Mouse (Mus musculus): Measurements from ENCODE around the gene Tgfb1i1.

Tgfb1i1 gene

GRCm38 (mm10) chr7:128284047-128284446 is 37.4 kb downstream of the Tgfb1i1 start:
- no peak for ATAC-seq (ENCODE audit: insufficient number of reproducible peaks, low FRiP score, low TSS enrichment)

DNA sequence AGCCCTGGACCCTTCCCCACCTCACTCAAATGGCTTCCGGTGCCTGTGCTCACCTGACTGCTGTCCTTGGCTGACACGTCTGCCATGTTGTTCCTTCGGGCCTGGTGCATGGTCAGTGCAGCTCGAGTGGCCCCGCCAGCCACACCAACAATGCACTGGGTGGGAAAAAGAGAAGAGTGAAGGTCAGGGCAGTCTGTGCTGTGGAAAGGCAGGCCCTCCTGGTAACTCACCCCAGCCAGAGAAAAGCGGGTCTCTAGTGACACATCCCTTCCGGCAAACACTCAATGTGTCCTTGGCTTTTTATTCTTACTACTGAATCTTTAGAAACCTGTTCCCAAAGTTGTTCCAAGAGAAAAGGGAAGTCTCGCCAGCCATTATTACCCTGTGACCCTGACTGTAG is 38.4 kb downstream of the Tgfb1i1 start:
- no peak for ATAC-seq (ENCODE audit: insufficient number of reproducible peaks, low FRiP score, low TSS enrichment)

DNA sequence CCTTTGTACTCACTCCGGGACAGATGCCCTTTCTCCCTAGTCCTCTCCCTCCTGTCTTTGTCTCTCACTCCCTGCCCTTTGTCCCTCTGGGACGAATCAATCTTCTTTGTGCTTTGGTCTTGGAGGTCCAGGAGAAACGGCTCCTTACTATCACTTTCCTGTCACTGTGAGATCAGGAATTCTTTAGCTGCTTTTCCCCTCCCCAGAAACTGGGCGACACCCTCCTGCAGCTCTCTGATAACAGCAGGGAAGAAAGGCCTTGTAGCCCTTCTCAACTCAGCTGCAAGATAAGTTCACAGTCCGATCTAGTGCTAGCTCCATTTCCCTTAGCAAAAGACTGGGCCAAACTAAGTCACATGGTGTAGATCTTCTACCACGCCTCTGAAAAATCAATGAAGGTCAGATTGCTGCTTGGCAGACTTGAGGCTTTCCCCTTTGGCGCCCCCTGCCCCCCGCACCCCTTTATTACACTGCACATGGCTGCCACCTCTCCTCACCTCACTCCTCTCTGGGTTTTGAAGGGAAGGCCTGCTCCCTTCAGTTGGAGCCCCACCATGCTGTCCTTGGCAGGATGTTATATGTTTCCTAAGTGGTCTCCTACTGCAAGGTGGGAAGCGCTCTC is 42.4 kb downstream of the Tgfb1i1 start:
- ATAC-seq (ENCODE audit: insufficient number of reproducible peaks, low FRiP score, low TSS enrichment): no peak

DNA sequence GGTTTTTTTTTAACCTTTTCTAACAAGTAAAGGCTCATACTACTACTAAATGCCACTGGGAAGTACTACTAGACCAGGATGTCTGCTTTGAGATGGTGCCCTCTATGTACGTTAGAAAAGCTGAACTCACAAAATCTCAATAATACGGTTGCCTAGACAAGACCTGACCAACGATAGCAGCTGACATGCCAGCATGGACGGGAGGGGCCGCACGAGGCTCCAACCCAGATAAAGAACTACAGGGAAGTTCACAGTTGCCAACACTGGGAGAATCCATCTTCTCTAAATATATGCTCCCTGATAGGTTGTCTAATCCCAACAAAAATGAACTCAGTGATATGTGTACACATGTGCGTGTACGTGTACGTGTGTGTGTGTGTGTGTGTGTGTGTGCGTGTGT is 48.2 kb downstream of the Tgfb1i1 start:
- no peak for ATAC-seq (ENCODE audit: insufficient number of reproducible peaks, low FRiP score, low TSS enrichment)

- ATAC-seq (ENCODE audit: insufficient number of reproducible peaks, low FRiP score, low TSS enrichment): no peak
Measured at GRCm38 (mm10) chr7:128296514-128296913, 49.9 kb downstream of the Tgfb1i1 start.

GRCm38 (mm10) chr7:128297291-128297616 is 50.6 kb downstream of the Tgfb1i1 start:
- ATAC-seq (ENCODE audit: insufficient number of reproducible peaks, low FRiP score, low TSS enrichment): no peak

GRCm38 (mm10) chr7:128297617-128298480 is 51.2 kb downstream of the Tgfb1i1 start, which contains the start of gene BC017158:
TSS of gene BC017158 (minus strand) at chr7:128298170.
- peak; percentile 40; the same call in 1 of the 2 replicates for ATAC-seq (ENCODE audit: insufficient number of reproducible peaks, low FRiP score, low TSS enrichment)

DNA sequence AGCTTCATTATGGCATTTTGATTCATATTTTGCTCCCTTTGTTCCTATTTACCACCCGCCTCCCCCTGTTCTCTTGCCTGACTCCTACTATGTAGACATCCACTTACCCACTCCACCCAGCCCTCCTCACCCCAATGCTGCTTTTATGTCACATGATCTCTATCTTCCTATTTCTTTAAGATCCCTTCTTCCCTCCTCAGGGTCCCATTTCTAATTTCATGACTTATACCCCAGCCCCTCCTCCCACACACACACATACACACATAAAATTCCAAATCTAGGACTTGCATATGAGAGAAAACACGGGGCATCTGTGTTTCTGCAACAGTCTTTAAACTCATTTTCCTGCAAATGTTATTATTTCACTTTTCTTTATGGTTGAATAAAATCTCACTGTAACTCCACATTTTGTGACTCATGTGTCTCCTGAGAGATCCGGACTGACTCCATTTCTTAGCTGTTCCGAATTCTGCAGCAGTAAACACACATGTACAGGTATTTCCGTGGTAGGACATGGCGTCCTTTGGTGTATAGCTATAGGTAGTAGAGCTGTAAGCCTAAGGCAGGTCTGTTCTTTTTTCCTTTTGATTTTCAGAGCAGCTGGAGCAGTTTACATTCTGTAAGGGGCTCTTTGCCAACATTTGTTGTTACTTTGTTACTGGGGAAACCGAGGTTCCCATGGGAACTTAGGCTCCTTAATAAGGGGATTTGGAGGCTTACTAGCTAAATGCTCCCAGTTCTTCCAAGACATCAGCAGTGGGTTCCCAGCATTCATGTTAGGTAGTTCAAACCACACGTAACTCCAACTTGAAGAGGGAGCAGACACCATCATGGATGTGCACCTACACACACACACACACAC is 52.1 kb downstream of the Tgfb1i1 start:
- ATAC-seq (ENCODE audit: insufficient number of reproducible peaks, low FRiP score, low TSS enrichment): no peak

DNA sequence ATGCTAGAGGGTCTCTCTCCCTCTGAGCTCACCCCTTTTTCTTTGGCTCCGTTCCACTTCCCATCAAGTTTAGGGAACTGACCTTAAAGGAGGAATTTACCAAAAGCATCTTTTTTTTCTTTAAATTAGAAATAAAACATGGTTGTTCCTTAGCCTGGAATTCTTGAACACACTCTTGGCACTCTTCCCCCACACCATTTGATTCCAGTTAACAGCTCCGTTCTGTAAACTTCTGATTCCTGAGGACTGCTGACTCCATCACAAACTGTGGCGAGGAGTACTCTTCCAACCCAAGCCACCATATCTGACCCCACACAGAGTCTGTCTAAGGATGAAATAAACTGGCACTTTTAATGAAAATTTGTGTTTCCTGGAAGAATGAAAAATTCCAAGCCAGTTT is 54.3 kb downstream of the Tgfb1i1 start:
- ATAC-seq (ENCODE audit: insufficient number of reproducible peaks, low FRiP score, low TSS enrichment): no peak

GRCm38 (mm10) chr7:128302151-128302550 is 55.5 kb downstream of the Tgfb1i1 start:
- no peak for ATAC-seq (ENCODE audit: insufficient number of reproducible peaks, low FRiP score, low TSS enrichment)

- no peak for ATAC-seq (ENCODE audit: insufficient number of reproducible peaks, low FRiP score, low TSS enrichment)
Measured at GRCm38 (mm10) chr7:128304198-128304597, 57.6 kb downstream of the Tgfb1i1 start.

GRCm38 (mm10) chr7:128304907-128305306 is 58.3 kb downstream of the Tgfb1i1 start:
- ATAC-seq (ENCODE audit: insufficient number of reproducible peaks, low FRiP score, low TSS enrichment): no peak
